Mouse (Mus musculus): ENCODE measurements around the gene Tnrc6c. TPM values are rescaled to one million over a fixed set of nuclear protein-coding genes. Genes with fewer than 3 reads are reported as not detected.

Gene Tnrc6c
- polyA plus RNA-seq, 1 experiment from 2014 or later: 11.6 TPM

GRCm38 (mm10) chr11:117803166-117803688 is 149.1 kb downstream of the Tnrc6c start:
- H3K9ac ChIP-seq: no peak overlapping the region
- no peaks in the 10 kb centered on the region for H3K4me1 ChIP-seq (ENCODE audit: insufficient read depth)
- H3K27me3 ChIP-seq (ENCODE audit: insufficient read depth, low read length): no peaks in the 10 kb centered on the region
- H3K4me2 ChIP-seq: no peak overlapping the region
- ATAC-seq (ENCODE audit: insufficient read depth) (no peak), DNase-seq (no peak)
- no peaks in the 10 kb centered on the region for H3K9me3 ChIP-seq (ENCODE audit: low read depth, low read length)
- no peak overlapping the region for H3K4me3 ChIP-seq (ENCODE audit: low read depth, low read length)
- TF ChIP-seq CTCF (IDR thresholded peaks at IDR 0.05; ENCODE audit: low read depth): no peak
- no peaks in the 10 kb centered on the region for H3K36me3 ChIP-seq (ENCODE audit: insufficient read depth)
- WGBS: 79% methylated on average over 3 of the region's 3 CpGs
- no peak overlapping the region for H3K27ac ChIP-seq (ENCODE audit: low read depth)

- no peaks in the 10 kb centered on the region for H3K9me3 ChIP-seq (ENCODE audit: low read depth, low read length)
- H3K9ac ChIP-seq: no peak overlapping the region
- DNase-seq: no peak
- ATAC-seq (ENCODE audit: insufficient read depth): no peak
- no peak for TF ChIP-seq CTCF (IDR thresholded peaks at IDR 0.05; ENCODE audit: low read depth)
- H3K27ac ChIP-seq (ENCODE audit: low read depth): no peak overlapping the region
- 86% methylated on average over 6 of the region's 6 CpGs for WGBS
- no peak overlapping the region for H3K4me3 ChIP-seq (ENCODE audit: low read depth, low read length)
- no peaks in the 10 kb centered on the region for H3K27me3 ChIP-seq (ENCODE audit: insufficient read depth, low read length)
- H3K36me3 ChIP-seq (ENCODE audit: insufficient read depth): no peaks in the 10 kb centered on the region
- H3K4me1 ChIP-seq (ENCODE audit: insufficient read depth): peaks cover 9% of the 10 kb centered on the region; the same call in 1 of the 2 replicates
- no peak overlapping the region for H3K4me2 ChIP-seq
Measured at GRCm38 (mm10) chr11:117806781-117807180, 152.7 kb downstream of the Tnrc6c start.

- Histone ChIP-seq H3K4me1 (ENCODE audit: insufficient read depth) (peaks cover 9% of the 10 kb centered on the region; the same call in 1 of the 2 replicates), H3K36me3 (ENCODE audit: insufficient read depth) (peaks cover 29% of the 10 kb centered on the region), H3K27me3 (ENCODE audit: insufficient read depth, low read length) (no peaks in the 10 kb centered on the region), H3K9ac (peak within 1 kb of the TSS; percentile 69), H3K9me3 (ENCODE audit: low read depth, low read length) (no peaks in the 10 kb centered on the region), H3K4me3 (ENCODE audit: low read depth, low read length) (peak within 1 kb of the TSS; percentile 86), H3K4me2 (peak within 1 kb of the TSS; percentile 99), H3K27ac (ENCODE audit: low read depth) (peak within 1 kb of the TSS; percentile 59)
- ATAC-seq (ENCODE audit: insufficient read depth) (peak; percentile 78), DNase-seq (peak; percentile 95)
- under 1% methylated on average over 75 of the region's 75 CpGs for WGBS
- TF ChIP-seq CTCF (IDR thresholded peaks at IDR 0.05; ENCODE audit: low read depth): no peak
Measured at GRCm38 (mm10) chr11:117809407-117810311, 155.6 kb downstream of the Tnrc6c start, which contains the start of the genes Gm20708 and Syngr2. Gene Gm20708, plus strand, starts transcription at chr11:117809668. Gene Syngr2, plus strand, starts transcription at chr11:117809668.

- peak; percentile 79 for ATAC-seq (ENCODE audit: insufficient read depth)
- peak overlapping the region; percentile 59 for H3K27ac ChIP-seq (ENCODE audit: low read depth)
- H3K4me2 ChIP-seq: peak overlapping the region; percentile 99
- peaks cover 37% of the 10 kb centered on the region for H3K36me3 ChIP-seq (ENCODE audit: insufficient read depth)
- peak overlapping the region; percentile 69 for H3K9ac ChIP-seq
- TF ChIP-seq CTCF (IDR thresholded peaks at IDR 0.05; ENCODE audit: low read depth): peak; percentile 77
- peak overlapping the region; percentile 86 for H3K4me3 ChIP-seq (ENCODE audit: low read depth, low read length)
- H3K27me3 ChIP-seq (ENCODE audit: insufficient read depth, low read length): no peaks in the 10 kb centered on the region
- peak; percentile 90 for DNase-seq
- H3K9me3 ChIP-seq (ENCODE audit: low read depth, low read length): no peaks in the 10 kb centered on the region
- WGBS: 1% methylated on average over 21 of the region's 21 CpGs
- peaks cover 9% of the 10 kb centered on the region; the same call in 1 of the 2 replicates for H3K4me1 ChIP-seq (ENCODE audit: insufficient read depth)
Measured at GRCm38 (mm10) chr11:117810401-117811046, 156.4 kb downstream of the Tnrc6c start.

Other genes with a start within 250 kb of the Tnrc6c start
- 0.08 TPM in 1 of 2 replicates, not detected in the other for gene Gm11733, start 169.9 kb upstream of the Tnrc6c start, polyA plus RNA-seq (2014; fragmentation: Nextera tagmentation; extraction: Ambion mirVana)
- 1.6 and 2.9 TPM in 2 replicates for gene Tmc8, start 127.8 kb downstream of the Tnrc6c start, polyA plus RNA-seq (2014; fragmentation: Nextera tagmentation; extraction: Ambion mirVana)
- 18.2 and 18.6 TPM in 2 replicates for gene Tmc6, start 127.9 kb downstream of the Tnrc6c start, polyA plus RNA-seq (2014; fragmentation: Nextera tagmentation; extraction: Ambion mirVana)
- gene 6030468B19Rik, start 143.4 kb downstream of the Tnrc6c start, polyA plus RNA-seq (2014; fragmentation: Nextera tagmentation; extraction: Ambion mirVana): 0.22 and 0.23 TPM in 2 replicates
- 0.23 and 0.30 TPM in 2 replicates for gene Gm20708, start 155.4 kb downstream of the Tnrc6c start, polyA plus RNA-seq (2014; fragmentation: Nextera tagmentation; extraction: Ambion mirVana)
- gene Syngr2, start 155.4 kb downstream of the Tnrc6c start, polyA plus RNA-seq (2014; fragmentation: Nextera tagmentation; extraction: Ambion mirVana): 65.9 and 71.6 TPM in 2 replicates
- gene Afmid, start 171.6 kb downstream of the Tnrc6c start, polyA plus RNA-seq (2014; fragmentation: Nextera tagmentation; extraction: Ambion mirVana): 4.6 TPM in 2 replicates
- gene Tk1, start 171.8 kb downstream of the Tnrc6c start, polyA plus RNA-seq (2014; fragmentation: Nextera tagmentation; extraction: Ambion mirVana): 144 and 158 TPM in 2 replicates
- 395 and 399 TPM in 2 replicates for gene Birc5, start 195.0 kb downstream of the Tnrc6c start, polyA plus RNA-seq (2014; fragmentation: Nextera tagmentation; extraction: Ambion mirVana)
- gene Tmem235, start 206.5 kb downstream of the Tnrc6c start, polyA plus RNA-seq (2014; fragmentation: Nextera tagmentation; extraction: Ambion mirVana): not detected in 2 replicates
- gene Tha1, start 219.2 kb downstream of the Tnrc6c start, polyA plus RNA-seq (2014; fragmentation: Nextera tagmentation; extraction: Ambion mirVana): 3.4 and 3.7 TPM in 2 replicates